Mouse (Mus musculus) cerebellum, adult 2 months (tissue): ENCODE measurements at regions not wholly inside any gene's neighbourhood (a gene's known extent, or its start where the extent isn't known, plus 50 kb on each side); places are given as distances from the start of the nearest gene placed in this dataset.

Source experiments
- CTCF ChIP-seq: fragments of 200-500 bp; IDR thresholded peaks from 2 replicates; pipeline ENCODE4 v1.5.1; 2011; ENCODE audit warnings: low read depth, mild to moderate bottlenecking, control low read depth, low read length, moderate library complexity, borderline replicate concordance; ENCODE audit not compliant: insufficient read depth
- POLR2A ChIP-seq: fragments of 200-500 bp; IDR thresholded peaks from 2 replicates; pipeline ENCODE4 v1.6.1; 2011; ENCODE audit warnings: low read length, control low read depth, borderline replicate concordance; ENCODE audit not compliant: insufficient read depth

- TF ChIP-seq CTCF (no peak), POLR2A (no peak)
These were observed 142.1 kb downstream of the Ddx1 start for GRCm38 (mm10) chr12:13106931-13107330.
